Mouse (Mus musculus) myocyte (in vitro differentiated cells): ENCODE results near the gene St6galnac3.

ENCODE experiments used
- POLR2A ChIP-seq: IDR thresholded peaks from one replicate; pipeline ENCODE4 v1.6.1; 2011; ENCODE audit warnings: low read depth, mild to moderate bottlenecking, control low read depth, moderate library complexity; ENCODE audit not compliant: insufficient read length
- POLR2AphosphoS2 ChIP-seq: IDR thresholded peaks from one replicate; pipeline ENCODE4 v1.6.1; 2011; ENCODE audit warnings: low read depth, control low read depth; ENCODE audit not compliant: insufficient read length
- TCF12 ChIP-seq: IDR thresholded peaks from one replicate; pipeline ENCODE4 v1.6.1; 2011; ENCODE audit warnings: mild to moderate bottlenecking, control low read depth; ENCODE audit not compliant: poor library complexity, insufficient read depth, severe bottlenecking

- TF ChIP-seq POLR2A (no peak), POLR2AphosphoS2 (no peak), TCF12 (no peak)
Measured at GRCm38 (mm10) chr3:153394751-153395150, 330.2 kb downstream of the St6galnac3 start.
